Mouse (Mus musculus): ENCODE measurements around the gene Scfd2. TPM values are rescaled to one million over a fixed set of nuclear protein-coding genes. Genes with fewer than 3 reads are reported as not detected.

Gene Scfd2
- polyA plus RNA-seq, 1 experiment from 2014 or later, result 14.9 TPM

- ATAC-seq (replicated peaks; ENCODE audit: insufficient number of reproducible peaks, low FRiP score, low TSS enrichment, low read depth) (no peak), DNase-seq (ENCODE audit: low spot score) (no peak)
- H3K27ac ChIP-seq (replicated peaks; ENCODE audit: low read depth, low read length), result no peak overlapping the region
- no peak overlapping the region for H3K9ac ChIP-seq (replicated peaks; ENCODE audit: low read length)
- no peak overlapping the region for H3K4me3 ChIP-seq (ENCODE audit: low read depth, low read length)
- H3K9me3 ChIP-seq (replicated peaks; ENCODE audit: control insufficient read depth, low read length), result no peaks in the 10 kb centered on the region
- H3K4me2 ChIP-seq (ENCODE audit: low read depth, low read length), result no peak overlapping the region
- no peaks in the 10 kb centered on the region for H3K27me3 ChIP-seq (ENCODE audit: control insufficient read depth, insufficient read depth, low read length)
- H3K4me1 ChIP-seq (ENCODE audit: control insufficient read depth, insufficient read depth, low read length), result no peaks in the 10 kb centered on the region; the same call in 1 of the 2 replicates
- H3K36me3 ChIP-seq (replicated peaks; ENCODE audit: control insufficient read depth, insufficient read depth, low read depth, low read length), result no peaks in the 10 kb centered on the region
- 73% methylated on average over 3 of the region's 3 CpGs for WGBS
Measured at GRCm38 (mm10) chr5:74242654-74243053, 288.9 kb downstream of the Scfd2 start.

GRCm38 (mm10) chr5:74240926-74241680 lies 290.5 kb downstream of the Scfd2 start:
- no peaks in the 10 kb centered on the region for H3K36me3 ChIP-seq (replicated peaks; ENCODE audit: control insufficient read depth, insufficient read depth, low read depth, low read length)
- no peaks in the 10 kb centered on the region for H3K9me3 ChIP-seq (replicated peaks; ENCODE audit: control insufficient read depth, low read length)
- no peak overlapping the region for H3K4me2 ChIP-seq (ENCODE audit: low read depth, low read length)
- H3K27me3 ChIP-seq (ENCODE audit: control insufficient read depth, insufficient read depth, low read length), result no peaks in the 10 kb centered on the region
- WGBS, result 49% methylated on average over 13 of the region's 13 CpGs
- H3K4me3 ChIP-seq (ENCODE audit: low read depth, low read length), result no peak overlapping the region
- no peaks in the 10 kb centered on the region for H3K4me1 ChIP-seq (ENCODE audit: control insufficient read depth, insufficient read depth, low read length)
- H3K27ac ChIP-seq (replicated peaks; ENCODE audit: low read depth, low read length), result no peak overlapping the region
- H3K9ac ChIP-seq (replicated peaks; ENCODE audit: low read length), result no peak overlapping the region
- DNase-seq (ENCODE audit: low spot score) (no peak), ATAC-seq (replicated peaks; ENCODE audit: insufficient number of reproducible peaks, low FRiP score, low TSS enrichment, low read depth) (no peak)

GRCm38 (mm10) chr5:74240298-74240697 lies 291.3 kb downstream of the Scfd2 start:
- DNase-seq (ENCODE audit: low spot score) (no peak), ATAC-seq (replicated peaks; ENCODE audit: insufficient number of reproducible peaks, low FRiP score, low TSS enrichment, low read depth) (no peak)
- Histone ChIP-seq H3K27me3 (ENCODE audit: control insufficient read depth, insufficient read depth, low read length) (no peaks in the 10 kb centered on the region), H3K27ac (replicated peaks; ENCODE audit: low read depth, low read length) (no peak overlapping the region), H3K4me1 (ENCODE audit: control insufficient read depth, insufficient read depth, low read length) (no peaks in the 10 kb centered on the region), H3K4me3 (ENCODE audit: low read depth, low read length) (no peak overlapping the region), H3K9me3 (replicated peaks; ENCODE audit: control insufficient read depth, low read length) (no peaks in the 10 kb centered on the region), H3K9ac (replicated peaks; ENCODE audit: low read length) (no peak overlapping the region), H3K4me2 (ENCODE audit: low read depth, low read length) (no peak overlapping the region), H3K36me3 (replicated peaks; ENCODE audit: control insufficient read depth, insufficient read depth, low read depth, low read length) (no peaks in the 10 kb centered on the region)
- 71% methylated on average over 8 of the region's 8 CpGs for WGBS

GRCm38 (mm10) chr5:74239369-74239768 lies 292.2 kb downstream of the Scfd2 start:
- H3K4me2 ChIP-seq (ENCODE audit: low read depth, low read length), result no peak overlapping the region
- H3K36me3 ChIP-seq (replicated peaks; ENCODE audit: control insufficient read depth, insufficient read depth, low read depth, low read length), result no peaks in the 10 kb centered on the region
- no peak overlapping the region for H3K27ac ChIP-seq (replicated peaks; ENCODE audit: low read depth, low read length)
- DNase-seq (ENCODE audit: low spot score), result no peak
- no peaks in the 10 kb centered on the region for H3K27me3 ChIP-seq (ENCODE audit: control insufficient read depth, insufficient read depth, low read length)
- no peaks in the 10 kb centered on the region for H3K4me1 ChIP-seq (ENCODE audit: control insufficient read depth, insufficient read depth, low read length)
- no peak overlapping the region for H3K9ac ChIP-seq (replicated peaks; ENCODE audit: low read length)
- WGBS, result 80% methylated on average over 1 of the region's 1 CpGs
- H3K4me3 ChIP-seq (ENCODE audit: low read depth, low read length), result no peak overlapping the region
- ATAC-seq (replicated peaks; ENCODE audit: insufficient number of reproducible peaks, low FRiP score, low TSS enrichment, low read depth), result no peak
- H3K9me3 ChIP-seq (replicated peaks; ENCODE audit: control insufficient read depth, low read length), result no peaks in the 10 kb centered on the region

- Histone ChIP-seq H3K9ac (replicated peaks; ENCODE audit: low read length) (no peak overlapping the region), H3K27ac (replicated peaks; ENCODE audit: low read depth, low read length) (no peak overlapping the region), H3K4me2 (ENCODE audit: low read depth, low read length) (no peak overlapping the region), H3K9me3 (replicated peaks; ENCODE audit: control insufficient read depth, low read length) (no peaks in the 10 kb centered on the region), H3K27me3 (ENCODE audit: control insufficient read depth, insufficient read depth, low read length) (no peaks in the 10 kb centered on the region), H3K4me3 (ENCODE audit: low read depth, low read length) (no peak overlapping the region), H3K36me3 (replicated peaks; ENCODE audit: control insufficient read depth, insufficient read depth, low read depth, low read length) (no peaks in the 10 kb centered on the region), H3K4me1 (ENCODE audit: control insufficient read depth, insufficient read depth, low read length) (no peaks in the 10 kb centered on the region)
- ATAC-seq (replicated peaks; ENCODE audit: insufficient number of reproducible peaks, low FRiP score, low TSS enrichment, low read depth), result no peak
- 93% methylated on average over 7 of the region's 7 CpGs for WGBS
- DNase-seq (ENCODE audit: low spot score), result no peak
Measured at GRCm38 (mm10) chr5:74233808-74234207, 297.8 kb downstream of the Scfd2 start.

GRCm38 (mm10) chr5:74230525-74230924 lies 301.0 kb downstream of the Scfd2 start:
- Histone ChIP-seq H3K27ac (replicated peaks; ENCODE audit: low read depth, low read length) (no peak overlapping the region), H3K9ac (replicated peaks; ENCODE audit: low read length) (no peak overlapping the region), H3K9me3 (replicated peaks; ENCODE audit: control insufficient read depth, low read length) (no peaks in the 10 kb centered on the region), H3K27me3 (ENCODE audit: control insufficient read depth, insufficient read depth, low read length) (no peaks in the 10 kb centered on the region), H3K36me3 (replicated peaks; ENCODE audit: control insufficient read depth, insufficient read depth, low read depth, low read length) (no peaks in the 10 kb centered on the region), H3K4me1 (ENCODE audit: control insufficient read depth, insufficient read depth, low read length) (no peaks in the 10 kb centered on the region), H3K4me3 (ENCODE audit: low read depth, low read length) (no peak overlapping the region), H3K4me2 (ENCODE audit: low read depth, low read length) (no peak overlapping the region)
- 64% methylated on average over 2 of the region's 2 CpGs for WGBS
- DNase-seq (ENCODE audit: low spot score) (no peak), ATAC-seq (replicated peaks; ENCODE audit: insufficient number of reproducible peaks, low FRiP score, low TSS enrichment, low read depth) (no peak)

GRCm38 (mm10) chr5:74229775-74230413 lies 301.7 kb downstream of the Scfd2 start:
- ATAC-seq (replicated peaks; ENCODE audit: insufficient number of reproducible peaks, low FRiP score, low TSS enrichment, low read depth) (no peak), DNase-seq (ENCODE audit: low spot score) (no peak)
- Histone ChIP-seq H3K4me1 (ENCODE audit: control insufficient read depth, insufficient read depth, low read length) (no peaks in the 10 kb centered on the region), H3K9ac (replicated peaks; ENCODE audit: low read length) (no peak overlapping the region), H3K4me3 (ENCODE audit: low read depth, low read length) (no peak overlapping the region), H3K9me3 (replicated peaks; ENCODE audit: control insufficient read depth, low read length) (no peaks in the 10 kb centered on the region), H3K27me3 (ENCODE audit: control insufficient read depth, insufficient read depth, low read length) (no peaks in the 10 kb centered on the region), H3K4me2 (ENCODE audit: low read depth, low read length) (no peak overlapping the region), H3K27ac (replicated peaks; ENCODE audit: low read depth, low read length) (no peak overlapping the region), H3K36me3 (replicated peaks; ENCODE audit: control insufficient read depth, insufficient read depth, low read depth, low read length) (no peaks in the 10 kb centered on the region)
- 64% methylated on average over 11 of the region's 11 CpGs for WGBS

- H3K27me3 ChIP-seq (ENCODE audit: control insufficient read depth, insufficient read depth, low read length), result no peaks in the 10 kb centered on the region
- H3K27ac ChIP-seq (replicated peaks; ENCODE audit: low read depth, low read length), result no peak overlapping the region
- ATAC-seq (replicated peaks; ENCODE audit: insufficient number of reproducible peaks, low FRiP score, low TSS enrichment, low read depth) (no peak), DNase-seq (ENCODE audit: low spot score) (no peak)
- H3K4me3 ChIP-seq (ENCODE audit: low read depth, low read length), result no peak overlapping the region
- no peaks in the 10 kb centered on the region for H3K4me1 ChIP-seq (ENCODE audit: control insufficient read depth, insufficient read depth, low read length)
- WGBS, result 56% methylated on average over 1 of the region's 1 CpGs
- no peaks in the 10 kb centered on the region for H3K9me3 ChIP-seq (replicated peaks; ENCODE audit: control insufficient read depth, low read length)
- H3K9ac ChIP-seq (replicated peaks; ENCODE audit: low read length), result no peak overlapping the region
- H3K36me3 ChIP-seq (replicated peaks; ENCODE audit: control insufficient read depth, insufficient read depth, low read depth, low read length), result no peaks in the 10 kb centered on the region
- H3K4me2 ChIP-seq (ENCODE audit: low read depth, low read length), result no peak overlapping the region
Measured at GRCm38 (mm10) chr5:74228938-74229337, 302.6 kb downstream of the Scfd2 start.
